Mouse (Mus musculus) CD4-positive naive resting alpha-beta T cell, adult 76 days (primary cell): Measurements from ENCODE around the gene Scn2a. TPM values are rescaled to one million over a fixed set of nuclear protein-coding genes. Genes with fewer than 3 reads are reported as not detected.

Experiments
- total RNA-seq: library from RNA; stranded (reverse); gene quantifications from one replicate; pipeline ENCODE4 v1.2.4, GENCODE M21; 2023

The Scn2a gene
- total RNA-seq, result not detected

GRCm38 (mm10) chr2:65620556-65621166 lies at the start of gene Scn2a:
Scn2a (plus strand) TSS chr2:65620771.

Other genes with a start within 250 kb of the Scn2a start
- gene Scn3a, start 53.1 kb upstream of the Scn2a start, total RNA-seq, result not detected
- gene Csrnp3, start 225.0 kb downstream of the Scn2a start, total RNA-seq, result not detected